Mouse (Mus musculus) heart, embryonic 15.5 days (tissue): ENCODE measurements around the gene Cdk2ap2. TPM values are rescaled to one million over a fixed set of nuclear protein-coding genes. Genes with fewer than 3 reads are reported as not detected.
"Not testable (repeated sequence)": the region's sequence is repeated elsewhere in the genome, so short reads cannot be mapped to it uniquely, and the experiment has no call there.

Experiments used
- ATAC-seq: fragments of 200-750 bp; cut with Nextera tagmentation; replicated peaks from 2 replicates; pipeline ENCODE4 v1.8.0; 2017; ENCODE audit warnings: low read depth, moderate TSS enrichment; ENCODE audit not compliant: insufficient number of reproducible peaks, insufficient read depth, low FRiP score
- H3K27ac ChIP-seq: fragments of 300-500 bp; sonication (generic); 2 replicates; pipeline ENCODE4 v1.5.1; 2015; ENCODE audit warnings: mild to moderate bottlenecking, inconsistent platforms
- H3K27me3 ChIP-seq: fragments of 300-500 bp; sonication (generic); 2 replicates; pipeline ENCODE4 v1.6.1; 2015; ENCODE audit warnings: inconsistent platforms
- H3K36me3 ChIP-seq: fragments of 300-500 bp; sonication (generic); 2 replicates; pipeline ENCODE4 v1.6.1; 2015; ENCODE audit warnings: mild to moderate bottlenecking, inconsistent platforms
- H3K4me1 ChIP-seq: fragments of 300-500 bp; sonication (generic); replicated peaks from 2 replicates; pipeline ENCODE4 v1.6.1; 2015; ENCODE audit warnings: inconsistent platforms
- H3K4me2 ChIP-seq: fragments of 300-500 bp; sonication (generic); 2 replicates; pipeline ENCODE4 v1.6.1; 2015; ENCODE audit warnings: inconsistent platforms, mild to moderate bottlenecking, moderate library complexity
- H3K4me3 ChIP-seq: fragments of 300-500 bp; sonication (generic); 2 replicates; pipeline ENCODE4 v1.5.1; 2015; ENCODE audit warnings: mild to moderate bottlenecking, inconsistent platforms
- H3K9ac ChIP-seq: fragments of 300-500 bp; sonication (generic); 2 replicates; pipeline ENCODE4 v1.6.1; 2015; ENCODE audit warnings: mild to moderate bottlenecking, inconsistent platforms
- H3K9me3 ChIP-seq: fragments of 300-500 bp; sonication (generic); replicated peaks from 2 replicates; pipeline ENCODE4 v1.6.1; 2016; ENCODE audit warnings: inconsistent platforms
- WGBS: fragments of 180-500 bp; shearing (Covaris S2); methylation state at CpG from one replicate; pipeline ENCODE4 v1.1.7; 2015; ENCODE audit warnings: mixed read lengths; 5-methylcytosine and 5-hydroxymethylcytosine counted together
- polyA plus RNA-seq: library from polyadenylated mRNA; unstranded; fragments of >200 nt; fragmentation: Nextera tagmentation; extraction: Ambion mirVana; gene quantifications from 2 replicates; pipeline ENCODE4 v1.2.1, GENCODE M21; 2015

Gene Cdk2ap2
- polyA plus RNA-seq, 1 experiment from 2014 or later, result 63.6 TPM

DNA sequence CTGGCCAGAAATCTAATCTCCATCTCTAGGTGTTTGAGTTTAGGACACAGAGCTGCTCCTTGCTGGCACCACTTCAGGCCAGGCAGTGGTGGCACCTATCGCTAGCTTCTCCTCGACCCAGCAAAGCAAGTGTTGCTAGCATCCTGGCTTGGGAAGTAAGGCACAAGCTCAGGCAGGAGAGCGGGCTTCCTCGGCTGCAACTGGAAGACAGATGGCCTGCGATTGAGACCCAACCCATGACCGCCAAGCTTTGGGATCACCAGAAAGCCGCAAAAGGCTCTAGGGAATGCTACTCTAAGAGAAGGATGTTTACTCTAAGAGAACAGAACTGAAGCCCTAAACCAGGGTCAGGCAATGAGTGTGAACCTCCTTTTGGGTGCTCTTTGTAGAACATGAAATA lies 32.5 kb downstream of the Cdk2ap2 start:
- no peak overlapping the region for H3K9ac ChIP-seq
- H3K9me3 ChIP-seq, result no peaks in the 10 kb centered on the region
- no peak overlapping the region for H3K4me2 ChIP-seq
- no peak overlapping the region for H3K4me3 ChIP-seq
- ATAC-seq, result no peak
- no peaks in the 10 kb centered on the region for H3K27me3 ChIP-seq
- peak overlapping the region; percentile 35; the same call in 1 of the 2 replicates for H3K27ac ChIP-seq
- 94% methylated on average over 7 of the region's 7 CpGs for WGBS
- peaks cover 33% of the 10 kb centered on the region for H3K36me3 ChIP-seq
- peaks cover 21% of the 10 kb centered on the region for H3K4me1 ChIP-seq

DNA sequence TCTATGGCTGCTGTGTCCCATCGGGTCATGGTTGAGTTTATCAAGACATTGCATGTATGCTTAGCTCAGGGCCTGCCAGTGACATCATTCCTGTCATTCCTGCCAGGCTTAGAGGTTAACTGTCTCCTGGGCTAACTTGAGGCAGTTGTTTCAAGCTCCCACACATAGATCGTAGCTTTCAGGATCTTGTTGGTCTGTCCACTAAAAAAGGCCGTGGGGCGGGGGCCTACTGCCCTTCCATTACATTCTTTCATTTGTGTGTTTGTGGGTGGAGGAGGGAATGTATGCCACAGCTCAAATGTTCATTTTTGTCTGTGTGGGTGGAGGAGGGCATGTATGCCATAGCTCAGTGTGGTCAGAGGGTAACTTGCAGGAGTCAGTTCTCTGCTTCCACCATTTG lies 33.1 kb downstream of the Cdk2ap2 start:
- H3K4me3 ChIP-seq, result no peak overlapping the region
- H3K9me3 ChIP-seq, result no peaks in the 10 kb centered on the region
- 65% methylated on average over 4 of the region's 4 CpGs for WGBS
- peaks cover 33% of the 10 kb centered on the region for H3K36me3 ChIP-seq
- ATAC-seq, result no peak
- H3K4me2 ChIP-seq, result no peak overlapping the region
- no peaks in the 10 kb centered on the region for H3K27me3 ChIP-seq
- peak overlapping the region; percentile 35; the same call in 1 of the 2 replicates for H3K27ac ChIP-seq
- H3K4me1 ChIP-seq, result peaks cover 21% of the 10 kb centered on the region
- H3K9ac ChIP-seq, result no peak overlapping the region

DNA sequence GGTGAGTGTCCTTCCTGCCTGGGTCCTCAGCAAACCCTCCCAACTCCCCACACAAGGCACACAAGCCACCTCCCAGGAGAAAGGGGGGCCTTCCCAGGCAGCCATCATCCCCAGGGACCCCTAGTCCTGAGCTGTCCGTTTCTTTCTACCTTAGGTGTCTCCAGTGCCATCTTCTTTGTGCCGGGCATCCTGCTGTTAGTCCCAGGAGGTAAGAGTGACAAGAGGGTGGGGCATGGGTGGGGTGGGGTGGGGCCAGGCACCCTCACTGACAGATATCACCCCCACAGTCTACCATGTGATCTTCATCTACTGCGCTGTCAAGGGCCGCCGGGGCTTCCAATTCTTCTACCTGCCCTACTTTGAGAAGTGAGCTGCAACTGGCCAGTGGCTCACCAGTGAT lies 34.1 kb downstream of the Cdk2ap2 start:
- H3K9me3 ChIP-seq, result no peaks in the 10 kb centered on the region
- no peak overlapping the region for H3K4me3 ChIP-seq
- no peak overlapping the region for H3K9ac ChIP-seq
- H3K27ac ChIP-seq, result no peak overlapping the region
- no peak overlapping the region for H3K4me2 ChIP-seq
- 97% methylated on average over 5 of the region's 5 CpGs for WGBS
- ATAC-seq, result no peak
- H3K36me3 ChIP-seq, result peaks cover 33% of the 10 kb centered on the region
- H3K4me1 ChIP-seq, result peaks cover 21% of the 10 kb centered on the region
- H3K27me3 ChIP-seq, result no peaks in the 10 kb centered on the region

DNA sequence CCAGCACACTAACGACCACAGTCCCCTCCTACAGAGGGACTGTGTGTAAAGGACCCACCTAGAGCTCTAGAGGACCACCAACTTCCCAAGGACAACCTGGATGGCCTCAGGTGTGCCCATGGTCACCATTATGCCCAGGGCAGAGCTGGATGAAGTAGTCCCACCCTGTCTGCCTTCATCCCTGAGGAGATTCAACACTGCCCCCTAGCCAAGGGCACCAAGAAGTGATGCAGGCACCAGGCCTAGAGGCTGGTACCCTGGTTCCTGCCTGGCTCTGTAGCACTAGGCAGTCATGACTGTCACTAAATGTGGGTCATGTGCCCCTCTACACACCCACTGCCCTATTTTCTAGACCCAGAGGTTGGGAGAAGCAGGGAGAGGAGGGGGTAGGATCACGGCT lies 34.8 kb downstream of the Cdk2ap2 start:
- no peak; the same call in 1 of the 2 replicates for ATAC-seq
- Histone ChIP-seq H3K4me2 (no peak overlapping the region), H3K4me3 (no peak overlapping the region), H3K4me1 (peaks cover 16% of the 10 kb centered on the region), H3K9me3 (no peaks in the 10 kb centered on the region), H3K9ac (no peak overlapping the region), H3K27ac (no peak overlapping the region), H3K27me3 (0 out of 2 replicates have a peak, but pooled peaks cover under 1% of the 10 kb centered on the region), H3K36me3 (peaks cover 33% of the 10 kb centered on the region)
- 88% methylated on average over 2 of the region's 2 CpGs for WGBS

DNA sequence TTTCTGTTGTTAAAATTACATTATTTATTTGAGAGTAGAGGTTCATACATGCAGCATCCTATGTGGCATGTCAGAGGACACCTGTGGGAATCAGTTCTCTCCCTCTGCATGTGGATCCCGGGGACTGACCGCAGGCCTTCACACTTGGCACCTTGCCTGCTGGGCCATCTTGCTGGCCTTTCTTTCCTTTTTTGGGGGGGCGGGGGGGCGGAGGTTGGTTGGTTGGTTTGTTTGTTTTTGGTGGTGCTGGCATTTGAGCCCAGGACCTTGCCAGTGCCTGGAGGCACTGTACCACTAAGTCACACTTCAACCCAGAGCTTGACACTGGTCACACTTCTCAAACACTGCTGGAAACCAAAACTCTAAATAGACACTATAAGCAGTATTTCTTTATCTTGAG lies 37.4 kb downstream of the Cdk2ap2 start:
- Histone ChIP-seq H3K4me3 (no peak overlapping the region), H3K27ac (no peak overlapping the region), H3K9me3 (no peaks in the 10 kb centered on the region), H3K27me3 (0 out of 2 replicates have a peak, but pooled peaks cover 5% of the 10 kb centered on the region), H3K9ac (no peak overlapping the region), H3K36me3 (peaks cover 17% of the 10 kb centered on the region; the same call in 1 of the 2 replicates), H3K4me1 (peaks cover 6% of the 10 kb centered on the region), H3K4me2 (no peak overlapping the region)
- whole genome bisulfite sequencing, result 88% methylated on average over 4 of the region's 4 CpGs
- ATAC-seq, result no peak

DNA sequence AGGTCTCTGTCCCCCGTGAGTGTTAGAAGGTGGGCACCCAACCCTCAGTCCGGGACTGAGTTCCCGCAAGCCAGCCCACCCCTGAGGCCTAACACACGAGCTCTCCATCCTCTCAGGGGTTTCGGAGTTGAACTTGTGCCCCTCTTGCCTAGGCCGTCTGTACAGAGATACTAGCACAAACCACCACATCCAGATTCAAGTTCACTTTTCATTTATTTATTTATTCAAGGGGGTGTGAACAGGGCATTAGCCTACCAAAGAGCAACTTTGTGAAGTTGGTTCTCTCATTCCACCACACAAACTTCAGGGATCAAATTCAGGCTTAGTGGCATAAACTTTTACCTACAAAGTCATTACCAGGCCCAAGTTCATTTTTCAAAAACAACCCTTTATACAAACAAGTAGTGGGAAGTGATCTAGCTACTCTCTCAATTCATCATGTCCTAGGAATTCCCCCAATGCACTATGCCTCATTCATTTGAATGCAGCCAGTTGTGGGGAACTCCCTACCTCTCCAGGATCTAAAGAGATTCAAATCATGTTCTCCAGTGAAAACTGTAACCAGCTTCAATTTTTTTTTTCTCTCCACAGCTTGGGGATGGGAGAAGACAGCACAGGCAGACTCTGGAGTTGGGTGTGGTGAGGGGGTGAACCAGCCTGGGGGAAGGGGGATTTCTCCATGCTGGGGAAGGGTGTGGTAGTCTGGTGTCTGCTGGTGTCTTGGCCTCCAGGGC lies 38.4 kb downstream of the Cdk2ap2 start:
- H3K4me3 ChIP-seq, H3K4me1 ChIP-seq, H3K9me3 ChIP-seq, H3K27ac ChIP-seq, H3K4me2 ChIP-seq, H3K27me3 ChIP-seq, H3K9ac ChIP-seq: not testable (repeated sequence)
- WGBS, result 80% methylated on average over 6 of the region's 6 CpGs
- 0 out of 2 replicates have a peak, but pooled peaks have one; percentile 19 for ATAC-seq
- peaks cover 10% of the 10 kb centered on the region; the same call in 1 of the 2 replicates for H3K36me3 ChIP-seq

DNA sequence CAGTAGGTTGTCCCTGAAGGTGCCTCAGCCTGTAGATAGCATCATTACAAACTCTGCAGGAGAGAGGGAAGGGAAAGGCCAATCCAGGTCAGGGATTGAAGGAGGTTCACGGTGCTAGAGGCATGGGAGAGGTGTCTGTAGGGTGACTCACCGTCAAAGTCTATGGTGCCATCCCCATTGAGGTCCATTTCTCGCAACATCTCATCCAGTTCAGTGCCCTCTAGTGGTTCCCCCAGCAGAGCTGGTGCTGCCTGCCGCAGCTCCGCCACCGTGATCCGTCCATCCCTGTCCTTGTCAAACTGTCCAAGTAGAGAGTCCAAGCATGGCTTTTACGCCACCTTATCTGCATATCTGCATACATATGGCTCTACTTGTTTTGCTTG lies 39.0 kb downstream of the Cdk2ap2 start:
- WGBS, result 25% methylated on average over 8 of the region's 8 CpGs
- H3K4me1 ChIP-seq, H3K27ac ChIP-seq, H3K9me3 ChIP-seq, H3K27me3 ChIP-seq, H3K4me2 ChIP-seq, H3K9ac ChIP-seq, H3K4me3 ChIP-seq: not testable (repeated sequence)
- peak; percentile 11; the same call in 1 of the 2 replicates for ATAC-seq
- H3K36me3 ChIP-seq, result peaks cover 10% of the 10 kb centered on the region; the same call in 1 of the 2 replicates

DNA sequence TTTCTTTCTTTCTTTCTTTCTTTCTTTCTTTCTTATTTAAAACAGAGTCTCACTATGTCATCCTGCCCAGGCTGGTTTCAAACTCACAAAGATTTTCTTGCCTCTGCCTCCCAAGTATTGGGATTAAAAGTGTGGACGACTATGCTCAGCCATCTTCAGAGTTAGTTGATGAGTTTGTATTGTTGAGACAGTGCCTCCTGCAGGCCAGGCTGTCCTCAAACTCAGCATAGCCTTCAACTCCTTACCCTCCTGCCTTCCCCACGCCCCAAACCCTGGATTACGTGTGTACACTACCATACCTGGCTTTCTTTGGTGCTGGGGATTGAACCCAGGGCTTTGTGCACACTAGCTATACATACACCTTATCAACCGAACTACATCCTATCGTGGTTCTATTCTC lies 39.5 kb downstream of the Cdk2ap2 start:
- no peak for ATAC-seq
- Histone ChIP-seq H3K9ac (no peak overlapping the region), H3K4me1 (no peaks in the 10 kb centered on the region), H3K36me3 (peaks cover 5% of the 10 kb centered on the region; the same call in 1 of the 2 replicates), H3K27me3 (0 out of 2 replicates have a peak, but pooled peaks cover 5% of the 10 kb centered on the region), H3K4me2 (no peak overlapping the region), H3K9me3 (no peaks in the 10 kb centered on the region), H3K27ac (no peak overlapping the region), H3K4me3 (no peak overlapping the region)
- WGBS, result 73% methylated on average over 5 of the region's 5 CpGs

DNA sequence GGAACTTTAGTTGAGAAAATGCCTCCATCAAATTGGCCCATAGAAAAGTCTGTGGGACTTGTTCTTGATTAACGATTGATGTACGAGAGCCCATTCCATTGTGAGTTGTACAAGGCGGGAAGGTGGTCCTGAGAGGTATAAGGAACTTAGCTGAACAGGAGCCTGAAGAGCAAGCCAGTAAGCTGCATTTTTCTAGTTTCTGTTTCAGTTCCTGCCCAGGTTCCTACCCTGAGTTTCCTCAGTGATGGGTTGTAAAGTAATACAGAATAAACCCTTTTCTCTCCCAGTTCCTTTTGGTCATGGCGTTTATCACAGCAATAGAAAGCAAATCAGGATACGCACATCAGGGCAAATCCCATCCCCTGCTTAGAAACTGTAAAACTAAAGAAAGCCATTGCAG lies 40.9 kb downstream of the Cdk2ap2 start:
- 74% methylated on average over 5 of the region's 5 CpGs for WGBS

DNA sequence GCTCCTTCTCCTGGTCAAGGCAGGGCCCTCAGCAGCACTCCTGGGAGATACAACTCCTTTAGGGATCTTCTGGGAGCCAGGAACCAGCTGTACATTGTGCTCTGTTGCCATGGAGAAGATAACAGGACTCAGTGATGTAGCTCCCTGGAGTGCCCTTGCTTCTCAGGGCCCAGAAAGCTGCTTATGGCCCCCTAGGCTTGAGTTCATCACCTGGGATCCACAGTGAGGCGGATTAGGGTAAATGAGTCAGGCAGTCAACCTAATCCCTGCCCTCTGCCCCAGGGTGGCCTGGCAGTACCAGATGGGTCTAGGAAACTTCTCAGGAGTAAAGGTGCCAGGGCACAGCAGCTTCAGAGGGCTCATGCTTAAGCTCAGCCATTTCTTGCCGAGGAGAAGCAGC lies 42.5 kb downstream of the Cdk2ap2 start, which contains the start of gene Gpr152:
TSS of gene Gpr152 (plus strand) at position 342 of the 400 bp plus-strand sequence.
- Histone ChIP-seq H3K4me2 (no peak within 1 kb of the TSS), H3K9ac (no peak within 1 kb of the TSS), H3K4me3 (no peak within 1 kb of the TSS), H3K27ac (no peak within 1 kb of the TSS), H3K27me3 (0 out of 2 replicates have a peak, but pooled peaks cover 5% of the 10 kb centered on the region), H3K9me3 (no peaks in the 10 kb centered on the region), H3K36me3 (no peaks in the 10 kb centered on the region), H3K4me1 (no peaks in the 10 kb centered on the region)
- WGBS, result 73% methylated on average over 2 of the region's 2 CpGs
- ATAC-seq, result no peak

More for the DNA sequence above, 40.9 kb downstream of the Cdk2ap2 start:
- Histone ChIP-seq H3K4me3 (no peak overlapping the region), H3K27ac (no peak overlapping the region), H3K9me3 (no peaks in the 10 kb centered on the region), H3K27me3 (0 out of 2 replicates have a peak, but pooled peaks cover 5% of the 10 kb centered on the region), H3K4me1 (no peaks in the 10 kb centered on the region), H3K9ac (no peak overlapping the region), H3K36me3 (no peaks in the 10 kb centered on the region), H3K4me2 (no peak overlapping the region)
- ATAC-seq, result no peak

DNA sequence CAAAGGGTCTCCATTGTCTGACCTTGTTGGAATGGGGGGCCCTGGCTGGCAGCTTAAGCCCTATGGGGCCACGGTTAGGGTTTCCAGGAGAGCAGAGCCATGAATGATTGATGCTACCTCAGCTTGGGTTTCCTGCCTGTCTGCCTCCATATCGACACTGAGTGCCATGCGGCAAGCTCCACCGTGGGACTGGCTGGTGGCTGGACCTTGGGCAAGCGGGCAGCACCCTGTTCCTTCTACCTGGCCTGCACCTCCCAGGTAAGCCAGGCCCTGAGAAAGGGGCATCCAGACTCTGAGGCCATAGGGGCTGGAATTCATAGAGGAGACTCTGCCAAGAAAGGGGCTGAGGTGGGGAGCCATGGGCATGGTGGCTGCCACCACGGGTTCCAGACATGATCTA lies 43.2 kb downstream of the Cdk2ap2 start:
- Histone ChIP-seq H3K4me1 (no peaks in the 10 kb centered on the region), H3K4me3 (no peak overlapping the region), H3K9ac (no peak overlapping the region), H3K36me3 (no peaks in the 10 kb centered on the region), H3K27me3 (0 out of 2 replicates have a peak, but pooled peaks cover 5% of the 10 kb centered on the region), H3K27ac (no peak overlapping the region), H3K9me3 (no peaks in the 10 kb centered on the region), H3K4me2 (no peak overlapping the region)
- no peak for ATAC-seq
- 76% methylated on average over 6 of the region's 6 CpGs for WGBS
